ENCODE assay signal across 33 mouse cellular contexts in genomic region chr1:155747011-155747410, GRCm38 (mm10). TPM values are rescaled to one million over a fixed set of nuclear protein-coding genes. Genes with fewer than 3 reads are reported as not detected.
DNase-seq lines count a peak whose midpoint lies in the region; ATAC-seq lines count a peak whose summit lies in the region.
"Had no signal": no experiment of that assay in that cellular context is flagged by ENCODE, and none has a peak within 500 bp of the region (broad histone marks: within the 10 kb centered on the region; RNA-seq: fewer than 3 reads in every experiment).

No protein-coding gene starts in this region.

- ATAC-seq in midbrain, embryonic 11.5 days (ENCODE audit: low FRiP score): no peak
- ATAC-seq in midbrain, embryonic 13.5 days: no peak
- ATAC-seq: forebrain, embryonic 14.5 days; forebrain, postnatal 0 days; Patski had no signal

- H3K27me3 ChIP-seq in midbrain, embryonic 11.5 days (ENCODE audit: control insufficient read depth, insufficient read depth, low read length): peaks cover 93% of the 10 kb centered on the region
- peaks cover 94% of the 10 kb centered on the region for H3K27me3 ChIP-seq in midbrain, embryonic 13.5 days
- peaks cover 100% of the 10 kb centered on the region for H3K27me3 ChIP-seq in embryonic facial prominence, embryonic 10.5 days (replicated peaks; ENCODE audit: low read depth, poor library complexity, severe bottlenecking)

- 15% methylated on average over 8 of the region's 8 CpGs for WGBS in midbrain, embryonic 11.5 days
- 12% methylated on average over 8 of the region's 8 CpGs for WGBS in midbrain, embryonic 13.5 days
- 12% methylated on average over 8 of the region's 8 CpGs for WGBS in embryonic facial prominence, embryonic 10.5 days

- no peak overlapping the region for H3K9ac ChIP-seq in midbrain, embryonic 11.5 days (ENCODE audit: low read length)
- H3K9ac ChIP-seq in midbrain, embryonic 13.5 days (replicated peaks): no peak overlapping the region
- H3K9ac ChIP-seq: embryonic facial prominence, embryonic 13.5 days; forebrain, postnatal 0 days; heart, embryonic 13.5 days; hindbrain, embryonic 14.5 days had no signal

- no peak overlapping the region for H3K4me3 ChIP-seq in midbrain, embryonic 11.5 days (ENCODE audit: low read depth, low read length)
- no peak overlapping the region for H3K4me3 ChIP-seq in midbrain, embryonic 13.5 days (replicated peaks)
- H3K4me3 ChIP-seq in embryonic facial prominence, embryonic 10.5 days: no peak overlapping the region
- H3K4me3 ChIP-seq: embryonic facial prominence, embryonic 13.5 days; erythroblast, embryonic 14.5 days; gastrocnemius, adult 2 months; heart, adult 2 months; heart, embryonic 10.5 days; heart, embryonic 13.5 days had no signal

- DNase-seq in heart, adult 11 months: peak; percentile 44
- no peak for DNase-seq in heart, adult 18-20 months
- DNase-seq in midbrain, embryonic 11.5 days (ENCODE audit: low spot score, missing footprints): peak; percentile 79
- DNase-seq in embryonic facial prominence, embryonic 10.5 days (ENCODE audit: low spot score): peak; percentile 12
- no peak for DNase-seq in left cerebral cortex, adult 18-20 months (ENCODE audit: low spot score in 2 of 2)
- no peak for DNase-seq in left cerebral cortex, adult 11 months (ENCODE audit: low spot score)
- DNase-seq: adrenal gland, postnatal 10 days; adrenal gland, postnatal 36 days; B cell, adult 2 months; cerebellum, adult 11 months; cerebellum, adult 2 months; cerebellum, adult 9-11 months; cerebellum, postnatal 25 days; forebrain, postnatal 0 days; gastrocnemius, adult 2 months; gastrocnemius, postnatal 14 days; heart, adult 2 months; heart, postnatal 14 days; heart, postnatal 4 days had no signal

- no peaks in the 10 kb centered on the region for H3K36me3 ChIP-seq in midbrain, embryonic 11.5 days (ENCODE audit: control insufficient read depth, insufficient read depth, low read length)
- H3K36me3 ChIP-seq in midbrain, embryonic 13.5 days: no peaks in the 10 kb centered on the region
- H3K36me3 ChIP-seq in embryonic facial prominence, embryonic 10.5 days (replicated peaks): no peaks in the 10 kb centered on the region
- H3K36me3 ChIP-seq: embryonic facial prominence, embryonic 13.5 days; G1E; heart, embryonic 10.5 days; heart, embryonic 13.5 days had no signal

- H3K9me3 ChIP-seq in midbrain, embryonic 11.5 days (ENCODE audit: control insufficient read depth, low read length): no peaks in the 10 kb centered on the region
- H3K9me3 ChIP-seq in midbrain, embryonic 13.5 days: no peaks in the 10 kb centered on the region
- H3K9me3 ChIP-seq in embryonic facial prominence, embryonic 10.5 days: no peaks in the 10 kb centered on the region
- H3K9me3 ChIP-seq: embryonic facial prominence, embryonic 13.5 days; G1E; heart, embryonic 10.5 days; heart, embryonic 13.5 days had no signal

- H3K4me1 ChIP-seq in midbrain, embryonic 11.5 days (ENCODE audit: control insufficient read depth, insufficient read depth, low read length): peaks cover 11% of the 10 kb centered on the region
- H3K4me1 ChIP-seq in midbrain, embryonic 13.5 days (replicated peaks): peaks cover 18% of the 10 kb centered on the region
- H3K4me1 ChIP-seq in embryonic facial prominence, embryonic 10.5 days: peaks cover 28% of the 10 kb centered on the region

- H3K4me2 ChIP-seq in midbrain, embryonic 11.5 days: no peak overlapping the region
- no peak overlapping the region for H3K4me2 ChIP-seq in midbrain, embryonic 13.5 days (replicated peaks)
- H3K4me2 ChIP-seq: embryonic facial prominence, embryonic 13.5 days; heart, embryonic 13.5 days; hindbrain, embryonic 14.5 days had no signal

- no peak overlapping the region for H3K27ac ChIP-seq in midbrain, embryonic 11.5 days (ENCODE audit: low read depth, low read length)
- no peak overlapping the region for H3K27ac ChIP-seq in midbrain, embryonic 13.5 days
- H3K27ac ChIP-seq in embryonic facial prominence, embryonic 10.5 days (replicated peaks): no peak overlapping the region
- H3K27ac ChIP-seq: embryonic facial prominence, embryonic 13.5 days; gastrocnemius, adult 2 months; heart, adult 2 months; heart, embryonic 10.5 days; heart, embryonic 13.5 days; hindbrain, embryonic 14.5 days had no signal

RNA-seq across cellular contexts. Expression of gene Lhx4, which starts 4.5 kb away (rescaled TPM):
- not detected for total RNA-seq in heart, adult 18-20 months (2021)
- polyA plus RNA-seq in midbrain, embryonic 11.5 days (2014; fragmentation: Nextera tagmentation; extraction: Ambion mirVana): 1.7 and 2.2 TPM in 2 replicates
- polyA plus RNA-seq in midbrain, embryonic 13.5 days (2015; fragmentation: Nextera tagmentation; extraction: Ambion mirVana): 3.0 and 4.3 TPM in 2 replicates
- polyA plus RNA-seq in embryonic facial prominence, embryonic 10.5 days (2016; fragmentation: Nextera tagmentation; extraction: Ambion mirVana): 1.1 and 2.5 TPM in 2 replicates
- not detected for total RNA-seq in left cerebral cortex, adult 18-20 months (2021)
- total RNA-seq: adrenal gland, postnatal 10 days; adrenal gland, postnatal 36 days; CH12.LX; common myeloid progenitor, adult 5-6 weeks; forebrain, postnatal 0 days; gastrocnemius, adult 2 months; gastrocnemius, postnatal 14 days; gastrocnemius, postnatal 4 days; heart, adult 2 months; heart, postnatal 14 days; heart, postnatal 4 days had no signal
- polyA plus RNA-seq: embryonic facial prominence, embryonic 13.5 days; erythroblast, embryonic 14.5 days; forebrain, embryonic 14.5 days; frontal cortex, adult 2 months; G1E; heart, adult 2 months; heart, embryonic 10.5 days; heart, embryonic 13.5 days; heart, embryonic 16.5 days; Patski had no signal

Comparison
In these comparisons a context has a peak if more than half of its experiments do, and no peak if none do; other contexts are left out.
1. DNase-seq: peak in heart, adult 11 months (single experiment), midbrain, embryonic 11.5 days (single experiment) and embryonic facial prominence, embryonic 10.5 days (single experiment); none in heart, adult 18-20 months (0 of 2), left cerebral cortex, adult 18-20 months (0 of 2) and left cerebral cortex, adult 11 months (single experiment).